Mouse (Mus musculus) heart, adult 9 months (tissue): Measurements from ENCODE around the gene Gsto2.

ENCODE experiments used
- DNase-seq, 2 experiments: peaks; one replicate each; pipeline ENCODE4 v3.0.0; 2022; ENCODE audit warnings: low spot score in 2 of 2

Gsto2 gene

GRCm38 (mm10) chr19:47919126-47919965 is 54.0 kb downstream of the Gsto2 start, which contains the start of the genes Cfap43 and Itprip:
TSS of gene Cfap43 (minus strand) at chr19:47919287.
TSS of gene Itprip (minus strand) at chr19:47919299.
- DNase-seq = peak; percentile 91 to 93

GRCm38 (mm10) chr19:47919966-47920375 is 54.6 kb downstream of the Gsto2 start:
- DNase-seq = peak; percentile 64 to 82

- no peak for DNase-seq
Observed at GRCm38 (mm10) chr19:47925819-47926218, 60.5 kb downstream of the Gsto2 start.

- DNase-seq = no peak
Observed at GRCm38 (mm10) chr19:47927032-47927431, 61.7 kb downstream of the Gsto2 start.

GRCm38 (mm10) chr19:47929043-47929442 is 63.7 kb downstream of the Gsto2 start:
- no peak for DNase-seq

- DNase-seq = peak in 1 of 2 experiments; percentile 29
Observed at GRCm38 (mm10) chr19:47931982-47932638, 66.8 kb downstream of the Gsto2 start.

- no peak for DNase-seq
Observed at GRCm38 (mm10) chr19:47934146-47934545, 68.8 kb downstream of the Gsto2 start.

- DNase-seq = no peak
Observed at GRCm38 (mm10) chr19:47934636-47935238, 69.4 kb downstream of the Gsto2 start.

GRCm38 (mm10) chr19:47935530-47935929 is 70.2 kb downstream of the Gsto2 start:
- no peak for DNase-seq
